Mouse (Mus musculus) MEL (cell line): ENCODE measurements around the gene Pank1. TPM values are rescaled to one million over a fixed set of nuclear protein-coding genes. Genes with fewer than 3 reads are reported as not detected.
A peak's percentile ranks its signal among the peaks of the same experiment; 100 is the strongest.

ENCODE experiments used
- DNase-seq: peaks from one replicate; pipeline ENCODE4 v3.0.0; 2011; ENCODE audit warnings: low read depth, low spot score
- H3K27ac ChIP-seq: 2 replicates; pipeline ENCODE4 v1.5.1; 2012; ENCODE audit warnings: low read depth, mild to moderate bottlenecking, control low read depth, low read length, moderate library complexity; ENCODE audit not compliant: control insufficient read depth
- H3K27me3 ChIP-seq, 2 experiments: fragments of 150-350 bp in 1 of 2; sonication (generic) in 1 of 2; 2 replicates each; pipeline ENCODE4 v1.6.1; 2012; ENCODE audit warnings: low read length in 2 of 2, mild to moderate bottlenecking in 2 of 2, improper control_type of control experiment in 1 of 2, moderate library complexity in 1 of 2; ENCODE audit not compliant: insufficient read depth in 2 of 2, control insufficient read depth in 1 of 2
- H3K36me3 ChIP-seq, 2 experiments: 2 replicates each; pipeline ENCODE4 v1.6.1; 2012 to 2014; ENCODE audit warnings: low read length in 2 of 2, improper control_type of control experiment in 1 of 2, inconsistent platforms in 1 of 2, mild to moderate bottlenecking in 1 of 2; ENCODE audit not compliant: insufficient read depth in 2 of 2, control insufficient read depth in 1 of 2
- H3K4me1 ChIP-seq, 2 experiments: fragments of 150-350 bp in 1 of 2; sonication (generic) in 1 of 2; 2 replicates each; pipeline ENCODE4 v1.6.1; 2012; ENCODE audit warnings: low read length in 2 of 2, improper control_type of control experiment in 1 of 2, mild to moderate bottlenecking in 1 of 2; ENCODE audit not compliant: insufficient read depth in 2 of 2, control insufficient read depth in 1 of 2
- H3K4me3 ChIP-seq, 2 experiments: fragments of 150-350 bp in 1 of 2; sonication (generic) in 1 of 2; 2 replicates each; pipeline ENCODE4 v1.5.1; 2012; ENCODE audit warnings: low read depth in 2 of 2, low read length in 2 of 2, mild to moderate bottlenecking in 2 of 2, moderate library complexity in 2 of 2, control low read depth in 1 of 2, improper control_type of control experiment in 1 of 2; ENCODE audit not compliant: control insufficient read depth in 1 of 2, insufficient read depth in 1 of 2
- H3K79me2 ChIP-seq: 2 replicates; pipeline ENCODE4 v1.6.1; 2012; ENCODE audit warnings: mild to moderate bottlenecking, low read length, moderate library complexity; ENCODE audit not compliant: control insufficient read depth, poor library complexity, insufficient read depth
- H3K9ac ChIP-seq: 2 replicates; pipeline ENCODE4 v1.6.1; 2012; ENCODE audit warnings: low read depth, mild to moderate bottlenecking, control low read depth, low read length, moderate library complexity; ENCODE audit not compliant: control insufficient read depth, poor library complexity, severe bottlenecking
- H3K9me3 ChIP-seq: fragments of 150-350 bp; sonication (generic); replicated peaks from 2 replicates; pipeline ENCODE4 v1.6.1; 2012; ENCODE audit warnings: mild to moderate bottlenecking, low read length, improper control_type of control experiment, moderate library complexity; ENCODE audit not compliant: insufficient read depth
- CHD1 ChIP-seq: IDR thresholded peaks from 2 replicates; pipeline ENCODE4 v1.6.1; 2012; ENCODE audit warnings: low read depth, mild to moderate bottlenecking, inconsistent platforms, low read length, improper control_type of control experiment
- CHD2 ChIP-seq: IDR thresholded peaks from 2 replicates; pipeline ENCODE4 v1.6.1; 2011; ENCODE audit warnings: low read length, improper control_type of control experiment
- E2F4 ChIP-seq: IDR thresholded peaks from 2 replicates; pipeline ENCODE4 v1.6.1; 2011; ENCODE audit warnings: low read depth, low read length, improper control_type of control experiment, borderline replicate concordance
- EP300 ChIP-seq, 2 experiments: IDR thresholded peaks; 2 replicates each; pipeline ENCODE4 v1.6.1; 2011; ENCODE audit warnings: improper control_type of control experiment in 2 of 2, low read length in 2 of 2, low read depth in 1 of 2, mild to moderate bottlenecking in 1 of 2
- GABPA ChIP-seq: IDR thresholded peaks from 2 replicates; pipeline ENCODE4 v1.6.1; 2012; ENCODE audit warnings: low read depth, mild to moderate bottlenecking, inconsistent platforms, low read length, improper control_type of control experiment, moderate library complexity
- GATA1 ChIP-seq: IDR thresholded peaks from 2 replicates; pipeline ENCODE4 v1.6.1; 2011; ENCODE audit warnings: low read depth, low read length, improper control_type of control experiment
- KAT2A ChIP-seq: conservative IDR thresholded peaks from 2 replicates; pipeline ENCODE4 v1.6.1; 2012; ENCODE audit warnings: low read depth, low read length, improper control_type of control experiment, inconsistent platforms
- MAFK ChIP-seq: IDR thresholded peaks from 2 replicates; pipeline ENCODE4 v1.6.1; 2011; ENCODE audit warnings: low read depth, mild to moderate bottlenecking, low read length, improper control_type of control experiment, borderline replicate concordance
- MAX ChIP-seq: IDR thresholded peaks from 2 replicates; pipeline ENCODE4 v1.6.1; 2011; ENCODE audit warnings: low read length, improper control_type of control experiment
- MAZ ChIP-seq: IDR thresholded peaks from 2 replicates; pipeline ENCODE4 v1.6.1; 2012; ENCODE audit warnings: low read depth, mild to moderate bottlenecking, inconsistent platforms, low read length, improper control_type of control experiment
- MEF2A ChIP-seq: IDR thresholded peaks from 2 replicates; pipeline ENCODE4 v1.6.1; 2014; ENCODE audit warnings: low read depth, mild to moderate bottlenecking, inconsistent platforms, low read length, improper control_type of control experiment; ENCODE audit not compliant: poor library complexity, insufficient replicate concordance, severe bottlenecking; ENCODE audit errors: extremely low read depth
- MXI1 ChIP-seq: IDR thresholded peaks from 2 replicates; pipeline ENCODE4 v1.6.1; 2011; ENCODE audit warnings: mild to moderate bottlenecking, low read depth, low read length, improper control_type of control experiment
- MYC ChIP-seq: IDR thresholded peaks from 2 replicates; pipeline ENCODE4 v1.6.1; 2011; ENCODE audit warnings: low read depth, mild to moderate bottlenecking, low read length, improper control_type of control experiment, moderate library complexity
- NELFE ChIP-seq: IDR thresholded peaks from 2 replicates; pipeline ENCODE4 v1.6.1; 2011; ENCODE audit warnings: low read depth, low read length, improper control_type of control experiment
- NRF1 ChIP-seq: IDR thresholded peaks from 2 replicates; pipeline ENCODE4 v1.6.1; 2014; ENCODE audit warnings: low read depth, mild to moderate bottlenecking, inconsistent platforms, low read length, improper control_type of control experiment, moderate library complexity; ENCODE audit not compliant: poor library complexity, insufficient read depth, severe bottlenecking
- POLR2A ChIP-seq, 2 experiments: IDR thresholded peaks; 2 replicates each; pipeline ENCODE4 v1.6.1; 2011 to 2012; ENCODE audit warnings: low read length in 2 of 2, mild to moderate bottlenecking in 2 of 2, control low read depth in 1 of 2, improper control_type of control experiment in 1 of 2, low read depth in 1 of 2, moderate library complexity in 1 of 2; ENCODE audit not compliant: control insufficient read depth in 1 of 2, insufficient read depth in 1 of 2, poor library complexity in 1 of 2
- POLR2AphosphoS2 ChIP-seq: IDR thresholded peaks from 2 replicates; pipeline ENCODE4 v1.6.1; 2011; ENCODE audit warnings: low read length, improper control_type of control experiment
- RAD21 ChIP-seq: IDR thresholded peaks from 2 replicates; pipeline ENCODE4 v1.6.1; 2011; ENCODE audit warnings: mild to moderate bottlenecking, low read depth, low read length, improper control_type of control experiment
- RCOR1 ChIP-seq: IDR thresholded peaks from 2 replicates; pipeline ENCODE4 v1.6.1; 2012; ENCODE audit warnings: low read depth, mild to moderate bottlenecking, inconsistent platforms, low read length, improper control_type of control experiment
- SIN3A ChIP-seq: IDR thresholded peaks from 2 replicates; pipeline ENCODE4 v1.6.1; 2012; ENCODE audit warnings: low read length, improper control_type of control experiment, inconsistent platforms
- SMC3 ChIP-seq: IDR thresholded peaks from 2 replicates; pipeline ENCODE4 v1.6.1; 2011; ENCODE audit warnings: low read depth, low read length, improper control_type of control experiment
- TAL1 ChIP-seq: IDR thresholded peaks from 2 replicates; pipeline ENCODE4 v1.6.1; 2012; ENCODE audit warnings: mild to moderate bottlenecking, inconsistent platforms, low read length, moderate library complexity, mixed read lengths
- TCF12 ChIP-seq: IDR thresholded peaks from 2 replicates; pipeline ENCODE4 v1.6.1; 2014; ENCODE audit warnings: low read depth, mild to moderate bottlenecking, inconsistent platforms, low read length, improper control_type of control experiment, moderate library complexity
- UBTF ChIP-seq: IDR thresholded peaks from 2 replicates; pipeline ENCODE4 v1.6.1; 2012; ENCODE audit warnings: low read depth, mild to moderate bottlenecking, inconsistent platforms, low read length, improper control_type of control experiment, moderate library complexity, borderline replicate concordance; ENCODE audit not compliant: insufficient read depth
- USF2 ChIP-seq, 2 experiments: IDR thresholded peaks; 2 replicates each; pipeline ENCODE4 v1.6.1; 2011 to 2012; ENCODE audit warnings: improper control_type of control experiment in 2 of 2, low read length in 2 of 2, borderline replicate concordance in 1 of 2, inconsistent platforms in 1 of 2, low read depth in 1 of 2, mild to moderate bottlenecking in 1 of 2; ENCODE audit not compliant: insufficient read depth in 1 of 2
- ZKSCAN1 ChIP-seq: IDR thresholded peaks from 2 replicates; pipeline ENCODE4 v1.6.1; 2012; ENCODE audit warnings: low read depth, mild to moderate bottlenecking, inconsistent platforms, low read length, improper control_type of control experiment, moderate library complexity
- ZMIZ1 ChIP-seq: IDR thresholded peaks from 2 replicates; pipeline ENCODE4 v1.6.1; 2012; ENCODE audit warnings: low read depth, mild to moderate bottlenecking, inconsistent platforms, low read length, improper control_type of control experiment, moderate library complexity
- ZNF384 ChIP-seq: IDR thresholded peaks from 2 replicates; pipeline ENCODE4 v1.6.1; 2012; ENCODE audit warnings: low read depth, mild to moderate bottlenecking, inconsistent platforms, low read length, improper control_type of control experiment
- polyA plus RNA-seq, 2 experiments: library from polyadenylated mRNA; stranded (reverse) in 1 of 2; unstranded in 1 of 2; fragments of >175 nt in 1 of 2; fragments of >200 nt in 1 of 2; gene quantifications; 2 replicates each; pipeline versions ENCODE4 v1.2.1 to v1.2.4; 2012; ENCODE audit warnings: low replicate concordance in 2 of 2, low read depth in 1 of 2; ENCODE audit not compliant: insufficient read length in 2 of 2, insufficient read depth in 1 of 2, missing spikeins in 1 of 2
- total RNA-seq: library from RNA; depleted of rRNA; stranded (reverse); fragments of 300-350 nt; gene quantifications from 2 replicates; pipeline ENCODE4 v1.2.3, GENCODE M21; 2012

Gene Pank1
- total and polyA plus RNA-seq, 3 experiments = 7.2 to 7.6 TPM; not detected in 1

GRCm38 (mm10) chr19:34845331-34845730, 33.9 kb downstream of the Pank1 start:
- Histone ChIP-seq H3K9ac (peak overlapping the region; percentile 54), H3K27ac (peak overlapping the region; percentile 96), H3K4me3 (peak overlapping the region; percentile 5 to 64; a peak in 3 of 4 replicates), H3K9me3 (no peaks in the 10 kb centered on the region), H3K36me3 (peaks cover 0 to 60% of the 10 kb centered on the region in 2 experiments; a peak in 2 of 4 replicates), H3K4me1 (peaks cover 35 to 55% of the 10 kb centered on the region in 2 experiments), H3K79me2 (peaks cover 7% of the 10 kb centered on the region), H3K27me3 (no peaks in the 10 kb centered on the region)
- DNase-seq = peak; percentile 44
- no peak for TF ChIP-seq RAD21
- TF ChIP-seq GABPA = no peak
- TF ChIP-seq EP300 (IDR thresholded peaks at IDR 0.05; ENCODE audit: low read depth in 1 of 2, low read length in 2 of 2) = no peak
- no peak for TF ChIP-seq SIN3A
- no peak for TF ChIP-seq MAX
- TF ChIP-seq USF2 (IDR thresholded peaks at IDR 0.05; ENCODE audit: borderline replicate concordance in 1 of 2, insufficient read depth in 1 of 2, low read depth in 1 of 2, low read length in 2 of 2) = no peak
- TF ChIP-seq UBTF = no peak
- TF ChIP-seq TAL1 = no peak
- no peak for TF ChIP-seq KAT2A
- no peak for TF ChIP-seq TCF12

- Histone ChIP-seq H3K27ac (peak overlapping the region; percentile 96), H3K27me3 (no peaks in the 10 kb centered on the region), H3K4me3 (peak overlapping the region; percentile 43 to 45), H3K9me3 (no peaks in the 10 kb centered on the region), H3K36me3 (peaks cover 0 to 60% of the 10 kb centered on the region in 2 experiments; a peak in 2 of 4 replicates), H3K79me2 (peaks cover 7% of the 10 kb centered on the region), H3K4me1 (peaks cover 35 to 55% of the 10 kb centered on the region in 2 experiments), H3K9ac (peak overlapping the region; percentile 66)
- DNase-seq = peak; percentile 95
- no peak; the same call in 1 of the 2 replicates for TF ChIP-seq MXI1
- peak; percentile 99 for TF ChIP-seq GATA1
- TF ChIP-seq SMC3 = no peak
- TF ChIP-seq MAZ = peak; percentile 99
- TF ChIP-seq RAD21 = no peak
- no peak for TF ChIP-seq GABPA
- no peak for TF ChIP-seq MEF2A
- peak; percentile 49; the same call in 1 of the 2 replicates for TF ChIP-seq MAFK
- TF ChIP-seq EP300 (IDR thresholded peaks at IDR 0.05; ENCODE audit: low read depth in 1 of 2, low read length in 2 of 2) = peak; percentile 99 to 100
- TF ChIP-seq KAT2A = no peak; the same call in 1 of the 2 replicates
- peak; percentile 53 for TF ChIP-seq ZNF384
- TF ChIP-seq MAX = peak; percentile 75
- no peak for TF ChIP-seq USF2 (IDR thresholded peaks at IDR 0.05; ENCODE audit: borderline replicate concordance in 1 of 2, insufficient read depth in 1 of 2, low read depth in 1 of 2, low read length in 2 of 2)
- TF ChIP-seq UBTF = no peak
- peak; percentile 79 for TF ChIP-seq NELFE
- peak; percentile 75 for TF ChIP-seq POLR2AphosphoS2
- TF ChIP-seq E2F4 = 0 out of 2 replicates have a peak, but pooled peaks have one; percentile 58
- peak; percentile 87; the same call in 1 of the 2 replicates for TF ChIP-seq RCOR1
- TF ChIP-seq SIN3A = peak; percentile 94
- TF ChIP-seq ZMIZ1 = peak; percentile 93
- no peak for TF ChIP-seq ZKSCAN1
- peak; percentile 66 for TF ChIP-seq MYC
- peak; percentile 61 for TF ChIP-seq NRF1
- TF ChIP-seq CHD1 = 0 out of 2 replicates have a peak, but pooled peaks have one; percentile 88
- TF ChIP-seq TCF12 = peak; percentile 98
- peak in 1 of 2 experiments; percentile 78; a peak in 2 of 4 replicates for TF ChIP-seq POLR2A (IDR thresholded peaks at IDR 0.05; ENCODE audit: control insufficient read depth in 1 of 2, insufficient read depth in 1 of 2, low read depth in 1 of 2, low read length in 2 of 2, poor library complexity in 1 of 2)
- 0 out of 2 replicates have a peak, but pooled peaks have one; percentile 23 for TF ChIP-seq CHD2
Measured at GRCm38 (mm10) chr19:34844760-34845159, 34.5 kb downstream of the Pank1 start.
